Mouse (Mus musculus) mouse embryonic stem cell (cell line): ENCODE data around the gene Tmc7.

ENCODE experiments used
- in situ Hi-C, 2 experiments: fragments of 300-500 bp; cut with MboI; formaldehyde crosslinking; loops; 1 replicate in 1 of 2; 3 replicates in 1 of 2; pipeline ENCODE4 v1.14.3; 2019 to 2020; ENCODE audit warnings: low sequenced_read_pairs in 2 of 2, low pct_unique_long_range_greater_than_20kb in 1 of 2, mixed read lengths in 1 of 2; ENCODE audit not compliant: unreplicated experiment in 1 of 2

The Tmc7 gene

DNA sequence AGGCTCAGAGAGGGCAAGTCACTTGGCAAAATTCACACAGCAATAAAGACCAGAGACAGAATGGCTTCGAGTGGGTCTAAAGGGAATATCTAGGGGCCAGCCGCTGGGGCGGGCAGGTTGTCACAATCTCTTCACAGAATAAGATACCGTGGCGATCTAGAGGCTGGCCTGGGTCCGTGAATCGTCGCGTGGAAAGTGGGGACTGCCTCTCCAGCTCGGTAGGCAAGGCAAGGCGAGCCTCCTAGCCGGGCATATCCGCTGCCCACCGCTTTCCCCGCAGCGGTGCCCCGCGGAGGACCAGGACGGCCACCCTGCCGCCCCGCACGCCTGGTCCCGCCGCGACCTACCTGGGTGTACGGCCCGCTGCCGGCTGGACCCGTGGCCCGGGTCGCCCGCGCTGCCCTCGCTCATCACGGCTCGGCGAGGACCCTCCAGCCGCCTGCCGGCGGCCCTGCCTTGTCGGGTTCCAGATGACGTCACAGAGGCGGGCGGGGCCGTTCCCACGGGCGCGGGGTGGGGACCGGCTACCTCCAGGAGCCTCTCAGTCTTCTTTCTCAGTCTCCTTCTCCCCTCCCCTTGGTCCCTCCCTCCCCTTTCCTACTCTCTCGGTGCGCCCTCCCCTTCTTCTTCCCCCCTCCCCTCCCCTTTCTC, at the start of gene Tmc7:
Gene Tmc7 (minus strand): TSS at position 480 of the 651 bp plus-strand sequence.
- in situ Hi-C loops = no loop called here

DNA sequence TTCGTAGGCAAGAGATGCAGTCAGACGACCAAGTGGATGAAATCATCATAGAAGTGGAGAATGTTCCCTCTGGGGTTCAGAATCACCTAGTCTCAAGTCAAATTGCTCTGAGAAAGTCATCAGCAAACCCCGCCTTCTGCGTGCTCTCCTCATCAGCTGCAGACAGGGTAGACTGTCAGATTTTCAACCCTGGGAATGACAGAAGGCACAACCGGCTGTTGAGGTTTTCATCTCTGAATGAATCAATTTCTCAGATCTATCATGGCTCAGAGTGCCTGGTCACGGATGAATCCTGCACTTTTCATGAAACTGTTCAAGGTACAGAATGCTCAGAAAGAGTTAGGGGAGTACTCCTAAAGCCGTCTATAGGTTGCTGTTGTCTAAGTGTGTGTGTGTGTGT, 49.4 kb upstream of the Tmc7 start:
- in situ Hi-C loops = no loop called here

DNA sequence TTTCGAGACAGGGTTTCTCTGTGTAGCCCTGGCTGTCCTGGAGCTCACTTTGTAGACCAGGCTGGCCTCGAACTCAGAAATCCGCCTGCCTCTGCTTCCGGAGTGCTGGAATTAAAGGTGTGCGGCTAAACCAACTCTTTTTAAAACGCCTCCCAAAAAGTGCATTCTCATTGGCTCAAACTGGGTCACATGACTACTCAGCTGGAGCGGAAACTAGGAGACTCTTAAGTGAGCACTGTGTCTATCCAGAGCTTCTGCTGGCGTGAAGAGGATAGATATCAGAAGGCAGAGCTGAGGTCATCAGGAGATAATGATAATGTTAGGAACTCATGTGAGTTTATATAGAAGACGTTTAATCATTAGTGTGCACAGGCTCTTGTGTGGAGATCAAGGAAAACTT, 48.6 kb upstream of the Tmc7 start:
- in situ Hi-C loops = no loop called here

DNA sequence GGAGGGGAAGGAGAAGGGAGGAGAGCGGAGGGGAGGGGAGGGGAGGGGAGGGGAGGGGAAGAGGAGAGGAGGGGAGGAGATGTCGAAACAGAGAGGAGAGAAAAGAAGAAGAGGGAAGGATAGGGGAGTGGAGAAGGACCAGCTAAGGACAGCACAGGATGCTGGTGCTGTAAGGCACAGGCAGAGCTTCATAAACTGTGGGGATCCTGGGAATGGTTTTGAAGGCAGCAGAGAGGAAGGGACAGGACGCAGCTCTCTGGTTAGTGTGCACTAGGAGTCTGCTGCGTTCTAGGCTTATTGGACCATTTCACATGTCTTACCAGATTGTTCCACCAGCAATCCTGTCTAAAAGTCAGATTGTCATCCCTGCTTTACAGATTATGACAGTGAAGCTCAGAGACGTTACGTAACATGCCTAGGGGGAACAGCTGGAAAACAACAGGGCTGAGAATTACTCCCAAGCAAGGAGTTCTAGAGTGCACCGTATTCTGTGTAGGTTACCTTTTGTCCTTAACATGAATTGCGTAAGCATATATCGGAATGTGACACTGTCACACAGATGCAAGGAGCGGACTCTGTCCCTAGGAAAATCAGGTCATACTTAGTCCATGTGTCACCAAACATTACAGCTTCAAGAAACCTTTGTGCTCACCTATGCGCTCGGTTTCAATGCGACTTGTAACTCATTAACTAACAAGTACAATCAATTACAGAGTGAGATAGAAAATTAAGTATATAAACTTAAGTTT, 43.2 kb upstream of the Tmc7 start:
- in situ Hi-C loops = no loop called here

DNA sequence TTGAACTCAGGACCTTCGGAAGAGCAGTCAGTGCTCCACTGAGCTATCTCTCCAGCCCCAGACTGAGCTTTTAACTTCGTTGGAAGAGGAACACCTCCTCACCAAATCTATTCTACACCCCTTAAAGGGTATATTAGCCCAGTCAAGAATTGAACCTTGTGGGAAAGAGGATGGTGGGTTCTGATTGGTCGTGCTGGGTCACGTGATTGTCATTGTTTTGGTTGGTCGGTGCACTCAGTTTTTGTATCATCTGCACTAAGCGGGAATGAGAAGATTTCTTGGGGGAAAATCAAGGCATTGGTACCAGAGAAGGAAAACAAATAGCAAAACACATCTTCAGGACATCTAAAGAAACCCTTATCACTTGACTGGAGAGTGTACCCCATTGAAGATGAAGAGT, 36.6 kb upstream of the Tmc7 start:
- in situ Hi-C loops = no loop called here

DNA sequence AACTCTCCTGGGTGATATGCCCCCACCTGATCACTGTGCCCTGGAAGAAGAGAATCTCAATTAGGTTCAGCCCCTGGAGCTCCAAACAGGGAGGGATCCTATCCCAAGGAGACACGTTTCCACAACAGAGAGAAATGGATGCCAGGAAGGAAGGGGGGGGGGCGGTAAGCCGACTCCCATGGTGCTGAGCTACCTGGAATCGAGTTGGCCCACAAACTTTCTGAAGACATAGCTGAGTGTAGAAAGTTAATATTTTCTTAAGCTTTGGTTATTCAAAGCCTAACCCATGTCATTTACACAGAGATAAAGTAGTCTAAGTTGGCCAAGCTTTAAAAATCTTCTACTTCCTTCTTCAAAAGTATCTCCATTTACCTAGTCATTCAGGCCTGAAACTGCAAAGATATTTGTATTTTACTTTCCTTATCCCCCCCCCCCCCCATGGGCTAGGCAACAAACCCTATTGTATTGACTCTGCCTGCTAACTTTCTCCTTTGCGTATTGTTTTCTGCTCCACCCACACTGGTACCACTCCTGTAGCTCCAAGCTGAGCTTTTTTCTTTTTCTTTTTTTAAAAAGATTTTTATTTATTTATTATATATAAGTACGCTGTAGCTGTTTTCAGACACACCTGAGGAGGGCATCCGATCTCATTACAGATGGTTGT, 35.8 kb upstream of the Tmc7 start:
- in situ Hi-C loops = no loop called here

DNA sequence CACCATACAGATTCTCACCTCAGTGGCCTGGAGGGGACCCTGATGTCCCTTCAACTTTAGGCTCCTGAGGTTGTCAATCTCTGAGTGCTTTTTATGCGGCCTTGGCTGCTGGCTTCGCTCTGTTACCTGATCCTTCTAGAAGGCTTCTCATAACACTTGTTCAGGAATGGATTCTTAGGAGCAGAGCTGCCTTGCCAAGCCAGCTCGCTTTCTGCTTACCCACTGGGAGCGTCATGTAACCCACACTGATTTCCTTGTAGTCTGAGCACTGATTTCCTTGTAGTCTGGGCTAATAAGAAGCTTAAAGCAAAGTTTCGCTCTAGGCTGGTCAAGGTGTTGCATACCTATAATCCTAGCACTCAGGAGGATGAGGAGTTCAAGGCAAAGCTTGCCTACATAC, 33.6 kb upstream of the Tmc7 start:
- in situ Hi-C loops = no loop called here

DNA sequence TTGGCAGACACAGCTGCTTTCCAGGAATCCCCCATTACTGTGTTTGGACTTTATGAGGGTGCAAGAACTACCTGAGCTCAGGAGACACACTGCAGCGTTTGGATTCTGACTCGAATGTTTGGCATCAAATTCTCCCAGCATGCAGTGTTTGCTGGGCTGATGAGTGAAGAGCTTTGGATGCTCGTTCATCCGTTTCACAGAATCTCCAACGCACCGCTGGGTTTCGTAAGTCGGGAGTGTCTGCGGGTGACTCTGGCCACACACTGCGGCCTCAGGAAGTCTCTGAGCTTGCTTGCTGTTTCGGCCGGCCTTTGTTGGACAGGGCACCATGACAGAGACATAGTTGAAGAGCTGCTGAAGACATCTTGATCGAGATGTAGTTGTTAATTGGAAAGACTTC, 29.5 kb upstream of the Tmc7 start:
- in situ Hi-C loops = no loop called here

DNA sequence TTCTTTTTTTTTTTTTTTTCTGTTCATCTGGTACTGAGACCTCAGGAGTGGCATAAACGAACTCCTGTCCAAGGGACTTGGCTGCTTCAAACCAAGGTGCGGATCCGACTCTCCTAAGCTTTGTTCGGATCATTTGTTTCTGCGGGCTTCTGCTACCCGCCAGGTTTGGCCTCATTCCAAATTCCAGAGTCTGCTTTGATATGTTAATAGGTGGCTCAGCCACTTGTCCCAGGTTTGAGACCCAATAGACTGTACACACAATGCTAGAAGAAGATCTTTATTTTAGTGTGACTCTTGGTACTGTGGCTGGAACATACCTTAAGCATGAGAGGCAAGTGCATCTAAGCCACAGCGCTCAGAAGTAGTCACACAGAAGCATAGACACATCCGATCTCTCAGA, 27.4 kb upstream of the Tmc7 start:
- in situ Hi-C loops = no loop called here

DNA sequence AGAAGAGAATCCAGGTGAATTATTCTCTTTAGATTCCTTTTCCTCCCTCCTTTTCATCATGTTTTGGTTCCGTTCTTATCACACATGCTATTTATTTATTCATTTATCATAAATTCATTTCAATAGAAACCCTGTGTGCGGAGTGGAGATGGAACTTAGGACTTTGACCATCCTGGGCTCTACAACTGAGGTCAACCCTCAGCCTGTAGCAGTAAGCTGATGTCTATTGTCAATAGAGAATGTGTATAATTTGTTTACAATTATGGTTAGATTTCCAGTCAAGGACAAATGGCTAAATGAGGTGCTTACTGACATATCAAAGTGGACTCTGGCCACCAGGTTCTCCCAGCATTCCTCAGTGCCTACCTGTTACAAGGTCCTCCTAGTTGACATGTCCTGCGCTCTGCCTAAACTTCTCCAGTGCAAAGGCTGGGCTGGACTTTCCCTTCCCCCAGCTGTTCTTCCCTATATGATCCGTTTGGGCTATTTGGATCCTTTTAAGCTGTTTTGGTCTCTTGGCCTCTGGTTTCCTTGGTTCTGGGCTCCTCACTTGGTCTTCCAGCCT, 26.7 kb upstream of the Tmc7 start:
- in situ Hi-C loops = no loop called here

DNA sequence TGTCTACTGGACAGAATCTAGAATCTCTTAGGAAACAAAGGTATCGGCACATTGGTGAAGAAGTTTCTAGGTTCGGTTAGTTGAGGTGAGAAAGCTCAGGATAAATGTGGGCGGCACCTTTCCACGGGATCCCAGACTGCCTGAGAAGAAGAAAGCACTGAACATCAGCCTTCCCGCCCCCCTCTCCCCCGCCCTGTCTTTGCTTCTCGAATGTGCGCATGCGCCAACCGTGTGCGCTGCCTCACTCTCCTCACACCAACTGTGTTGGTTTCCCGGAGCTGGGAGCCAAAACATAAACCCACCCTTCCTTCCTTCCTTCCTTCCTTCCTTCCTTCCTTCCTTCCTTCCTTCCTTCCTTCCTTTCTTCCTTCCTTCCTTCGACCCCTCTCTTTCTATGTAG, 26.2 kb upstream of the Tmc7 start:
- in situ Hi-C loops = no loop called here

DNA sequence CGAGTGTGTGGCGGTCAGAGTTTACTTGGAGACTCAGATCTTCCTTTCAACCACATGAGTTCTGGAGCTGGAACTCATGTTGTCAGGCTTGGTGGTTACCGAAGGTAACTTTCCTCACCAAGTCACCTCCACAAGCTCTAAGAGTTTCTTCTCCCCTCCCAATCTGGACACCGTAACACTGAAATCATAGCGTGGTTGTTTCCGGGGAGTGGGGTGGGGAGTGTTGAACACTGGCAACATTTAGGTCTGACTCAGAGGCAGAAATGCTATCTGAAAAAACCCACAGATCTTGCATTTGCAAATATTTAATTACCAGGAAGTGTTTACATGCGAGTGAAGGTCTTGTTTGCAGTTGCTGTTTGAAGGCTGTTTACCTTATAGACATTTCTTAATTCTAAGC, 25.3 kb upstream of the Tmc7 start:
- in situ Hi-C loops = no loop called here

DNA sequence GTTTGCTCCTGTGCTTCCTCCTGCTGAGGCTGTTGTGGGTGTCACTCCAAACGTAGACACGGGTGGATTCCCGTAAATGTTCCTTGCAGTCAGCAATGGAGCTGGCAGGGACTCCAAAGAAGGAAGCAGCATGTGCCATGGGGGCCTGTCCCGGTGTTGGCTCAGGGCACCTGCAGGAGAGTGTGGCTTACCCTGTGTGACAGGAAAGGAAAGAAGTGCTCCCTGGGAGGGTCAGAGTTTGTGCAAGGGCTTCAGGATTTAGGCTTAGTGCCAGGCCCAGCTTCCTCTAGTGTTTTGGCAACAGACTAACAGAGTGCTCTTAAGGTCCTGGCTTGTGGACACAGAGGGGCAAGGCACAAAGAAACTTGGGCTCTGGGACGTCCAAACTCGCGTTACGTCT, 20.3 kb upstream of the Tmc7 start:
- in situ Hi-C loops = no loop called here

DNA sequence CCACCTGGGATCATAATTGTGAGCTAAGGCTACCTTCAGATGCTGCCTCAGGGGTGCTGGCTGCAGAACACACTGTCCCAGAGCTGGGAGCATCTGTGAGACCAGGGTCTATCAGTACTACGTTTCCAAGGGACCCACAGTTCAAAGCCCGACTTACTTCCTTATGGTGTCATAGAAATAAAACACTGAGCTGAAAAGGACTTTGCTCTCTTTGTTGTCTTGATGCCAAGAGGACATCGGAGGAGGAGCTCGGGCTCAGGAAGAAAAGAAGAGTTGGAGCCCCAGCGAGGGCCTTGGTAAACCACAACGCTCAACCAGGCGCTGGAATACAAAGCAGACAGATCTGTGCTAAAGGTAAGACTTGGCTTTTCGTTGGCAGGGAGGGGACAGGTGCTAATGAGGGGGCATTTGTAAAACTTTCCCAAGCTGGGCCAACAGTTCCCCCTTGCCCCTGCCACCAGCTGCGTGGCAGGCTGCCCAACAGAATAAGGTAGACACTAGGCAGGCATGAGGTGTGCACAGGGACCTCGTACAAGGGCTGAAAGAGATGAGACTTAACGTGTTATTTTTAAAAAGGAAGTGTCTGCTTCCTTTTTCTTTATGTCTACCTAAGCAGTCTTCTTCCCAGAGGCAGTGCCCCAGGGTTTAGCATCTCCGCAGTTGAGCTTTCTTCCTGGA, 15.6 kb upstream of the Tmc7 start:
- in situ Hi-C loops = loop anchor here in 1 of 2 experiments (10.0 kb wide), 1 partner anchor 95 kb away; no protein-coding TSS in a partner anchor

DNA sequence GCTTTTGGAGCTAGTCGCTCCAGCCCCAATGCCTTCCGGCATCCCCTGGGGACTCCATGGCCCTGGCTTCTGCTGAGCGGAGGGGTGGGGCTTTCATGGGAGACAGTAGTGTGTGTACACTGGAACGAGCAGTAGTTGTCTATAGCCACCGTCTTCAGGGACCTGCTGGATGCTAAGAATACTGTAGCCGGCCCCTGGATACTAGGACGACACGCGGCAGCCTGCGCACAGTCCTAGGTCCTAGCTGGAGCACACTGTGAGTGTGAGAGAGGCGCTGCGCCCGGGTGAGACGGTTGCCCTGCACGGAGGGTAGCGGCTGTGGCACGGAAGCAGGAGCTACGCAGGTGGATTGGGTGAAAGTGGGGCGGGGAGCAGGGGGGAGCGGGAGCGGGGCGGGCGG, 12.7 kb upstream of the Tmc7 start, which contains the start of gene Tmc5:
Gene Tmc5 (plus strand): TSS at position 97 of the 400 bp plus-strand sequence.
- in situ Hi-C loops = loop anchor here in 1 of 2 experiments (10.0 kb wide), 1 partner anchor 98 kb away; no protein-coding TSS in a partner anchor

DNA sequence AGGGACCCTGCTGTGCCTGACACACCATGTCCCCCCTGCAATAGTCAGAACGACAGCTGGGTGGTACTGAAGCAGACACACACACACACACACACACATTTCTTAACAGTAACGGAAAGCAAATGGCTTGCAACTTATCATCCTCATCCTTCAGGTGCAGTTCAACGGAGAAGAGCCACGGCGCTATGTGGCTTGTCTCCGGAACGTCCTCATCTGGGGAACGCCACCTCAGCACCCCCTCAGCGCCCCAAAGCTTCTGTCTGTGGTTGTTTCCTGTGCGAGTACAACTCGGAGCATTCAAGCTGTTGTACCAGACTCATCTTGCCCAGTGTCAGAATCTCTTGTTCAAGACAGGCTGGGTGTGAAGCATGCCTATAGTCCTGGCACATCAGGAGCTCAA, 11.7 kb upstream of the Tmc7 start:
- in situ Hi-C loops = loop anchor here in 1 of 2 experiments (10.0 kb wide), 1 partner anchor 99 kb away; no protein-coding TSS in a partner anchor

DNA sequence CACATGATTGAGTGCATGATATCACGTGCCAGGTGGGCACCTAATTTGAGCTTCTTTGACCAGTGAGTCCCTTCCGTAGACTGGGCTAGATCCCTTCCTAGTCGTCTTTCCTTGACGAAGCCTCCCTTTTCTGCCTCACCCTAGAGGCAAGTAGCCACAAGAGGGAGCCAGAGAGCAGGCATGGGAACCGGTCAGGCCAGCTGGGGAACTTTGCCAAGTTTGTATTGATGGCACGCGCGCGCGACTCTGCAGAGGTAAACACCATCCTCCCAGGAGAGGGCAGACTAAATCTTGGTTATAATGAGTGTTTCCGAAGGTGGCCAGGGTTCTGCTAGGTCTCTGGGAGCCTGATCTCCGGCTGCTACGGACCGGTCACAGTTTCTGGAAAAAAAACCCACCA, 10.7 kb upstream of the Tmc7 start:
- in situ Hi-C loops = loop anchor here in 1 of 2 experiments (10.0 kb wide), 1 partner anchor 100 kb away; no protein-coding TSS in a partner anchor

DNA sequence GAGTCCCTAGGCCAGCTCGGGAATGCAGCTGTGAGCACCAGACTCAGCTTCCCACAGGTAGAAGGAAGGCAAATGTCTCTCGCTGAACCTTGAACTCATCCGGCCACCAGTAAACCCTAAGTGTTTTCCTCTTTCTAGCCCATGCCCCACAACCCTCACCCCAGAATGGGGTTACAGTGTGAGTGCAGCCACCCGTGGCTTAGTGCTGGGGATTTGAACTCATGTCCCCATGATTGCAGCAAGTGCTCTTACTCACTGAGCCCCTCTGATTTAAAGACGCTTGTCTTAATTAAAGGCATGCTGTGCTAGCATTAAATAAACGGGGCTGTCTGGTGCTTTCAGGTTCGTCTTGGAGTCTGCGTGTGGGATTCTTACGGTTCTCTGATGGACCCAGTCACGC, 10.1 kb upstream of the Tmc7 start:
- in situ Hi-C loops = loop anchor here in 1 of 2 experiments (10.0 kb wide), 1 partner anchor 100 kb away; no protein-coding TSS in a partner anchor
